27 mouse cellular contexts compared by ENCODE assay signal in genomic region chr12:113133861-113134403, GRCm38 (mm10). TPM values are rescaled to one million over a fixed set of nuclear protein-coding genes. Genes with fewer than 3 reads are reported as not detected.
A peak's percentile ranks its signal among the peaks of the same experiment; 100 is the strongest.
DNase-seq lines count a peak whose midpoint lies in the region; ATAC-seq and TF ChIP-seq lines count a peak whose summit lies in the region.
"Had no signal": no experiment of that assay in that cellular context is flagged by ENCODE, and none has a peak within 500 bp of the region (broad histone marks: within the 10 kb centered on the region; RNA-seq: fewer than 3 reads in every experiment).

No protein-coding gene starts in this region.

- intact Hi-C loops in left cerebral cortex, adult 2 months (cut with DNase I): no loop called here

- H3K9ac ChIP-seq in heart, embryonic 11.5 days (ENCODE audit: low read depth, low read length): no peak overlapping the region; the same call in 1 of the 2 replicates
- H3K9ac ChIP-seq in heart, embryonic 15.5 days: peak overlapping the region; percentile 36
- no peak overlapping the region for H3K9ac ChIP-seq in stomach, embryonic 14.5 days (replicated peaks; ENCODE audit: low read depth, low read length)
- H3K9ac ChIP-seq: forebrain, embryonic 13.5 days; hindbrain, embryonic 12.5 days; limb, embryonic 13.5 days; liver, embryonic 12.5 days; midbrain, embryonic 15.5 days; neural tube, embryonic 12.5 days had no signal

- no peaks in the 10 kb centered on the region for H3K9me3 ChIP-seq in heart, embryonic 11.5 days (replicated peaks; ENCODE audit: control insufficient read depth, low read length)
- no peaks in the 10 kb centered on the region for H3K9me3 ChIP-seq in heart, embryonic 15.5 days (replicated peaks)
- no peaks in the 10 kb centered on the region for H3K9me3 ChIP-seq in stomach, embryonic 14.5 days (ENCODE audit: control insufficient read depth, low read depth, low read length)
- H3K9me3 ChIP-seq: forebrain, embryonic 13.5 days; G1E; hindbrain, embryonic 12.5 days; limb, embryonic 13.5 days; liver, embryonic 12.5 days; midbrain, embryonic 15.5 days; neural tube, embryonic 12.5 days had no signal

- 67% methylated on average over 5 of the region's 5 CpGs for WGBS in heart, embryonic 11.5 days (ENCODE audit: insufficient replicate concordance)
- WGBS in heart, embryonic 15.5 days: 58% methylated on average over 5 of the region's 5 CpGs
- WGBS in stomach, embryonic 14.5 days: 79% methylated on average over 5 of the region's 5 CpGs

- no peak for DNase-seq in heart, adult 9 months (ENCODE audit: low spot score in 2 of 2)
- DNase-seq in left cerebral cortex, adult 2 months (ENCODE audit: extremely low spot score in 1 of 2, low spot score in 2 of 2): no peak
- DNase-seq in left cerebral cortex, adult 18-20 months (ENCODE audit: low spot score in 2 of 2): no peak
- no peak for DNase-seq in Muller cell, postnatal 12 days (ENCODE audit: inconsistent ontology term)
- DNase-seq in thymus, postnatal 14 days: no peak
- DNase-seq: B cell, adult 2 months; cerebellum, adult 8-10 months; cerebellum, postnatal 36 days; kidney, adult 2 months; layer of hippocampus, postnatal 36 days; lung, adult 2 months; right cerebral cortex, postnatal 14 days; spleen, adult 18-20 months had no signal

- TF ChIP-seq CTCF in left cerebral cortex, adult 2 months (IDR thresholded peaks at IDR 0.05): no peak

- H3K4me3 ChIP-seq in heart, embryonic 11.5 days (ENCODE audit: low read depth, low read length): no peak overlapping the region
- H3K4me3 ChIP-seq in left cerebral cortex, adult 2 months: no peak overlapping the region
- no peak overlapping the region for H3K4me3 ChIP-seq in heart, embryonic 15.5 days
- H3K4me3 ChIP-seq in stomach, embryonic 14.5 days (ENCODE audit: low read depth, low read length): no peak overlapping the region
- H3K4me3 ChIP-seq: forebrain, embryonic 13.5 days; hindbrain, embryonic 12.5 days; limb, embryonic 13.5 days; liver, embryonic 12.5 days; midbrain, embryonic 15.5 days; neural tube, embryonic 12.5 days had no signal

- H3K4me2 ChIP-seq in heart, embryonic 11.5 days: no peak overlapping the region
- H3K4me2 ChIP-seq in heart, embryonic 15.5 days: peak overlapping the region; percentile 16; the same call in 1 of the 2 replicates
- no peak overlapping the region for H3K4me2 ChIP-seq in stomach, embryonic 14.5 days (replicated peaks; ENCODE audit: low read depth, low read length)
- H3K4me2 ChIP-seq: forebrain, embryonic 13.5 days; hindbrain, embryonic 12.5 days; limb, embryonic 13.5 days; liver, embryonic 12.5 days; midbrain, embryonic 15.5 days; neural tube, embryonic 12.5 days had no signal

- peaks cover 63% of the 10 kb centered on the region for H3K36me3 ChIP-seq in heart, embryonic 11.5 days (ENCODE audit: control insufficient read depth, insufficient read depth, low read length)
- peaks cover 64% of the 10 kb centered on the region for H3K36me3 ChIP-seq in heart, embryonic 15.5 days
- H3K36me3 ChIP-seq in stomach, embryonic 14.5 days (ENCODE audit: control insufficient read depth, insufficient read depth, low read length): peaks cover 89% of the 10 kb centered on the region

- H3K4me1 ChIP-seq in heart, embryonic 11.5 days (ENCODE audit: control insufficient read depth, insufficient read depth, low read length): peaks cover 67% of the 10 kb centered on the region
- H3K4me1 ChIP-seq in heart, embryonic 15.5 days (replicated peaks): peaks cover 72% of the 10 kb centered on the region
- H3K4me1 ChIP-seq in stomach, embryonic 14.5 days (ENCODE audit: control insufficient read depth, insufficient read depth, low read length): peaks cover 4% of the 10 kb centered on the region; the same call in 1 of the 2 replicates

- no peaks in the 10 kb centered on the region for H3K27me3 ChIP-seq in heart, embryonic 11.5 days (ENCODE audit: control insufficient read depth, insufficient read depth, low read length)
- no peaks in the 10 kb centered on the region for H3K27me3 ChIP-seq in heart, embryonic 15.5 days
- H3K27me3 ChIP-seq in stomach, embryonic 14.5 days (ENCODE audit: control insufficient read depth, insufficient read depth, low read length): no peaks in the 10 kb centered on the region
- H3K27me3 ChIP-seq: CH12.LX; forebrain, embryonic 13.5 days; hindbrain, embryonic 12.5 days; limb, embryonic 13.5 days; liver, embryonic 12.5 days; midbrain, embryonic 15.5 days; neural tube, embryonic 12.5 days had no signal

- no peak for ATAC-seq in heart, embryonic 11.5 days (replicated peaks; ENCODE audit: insufficient number of reproducible peaks, low FRiP score, low TSS enrichment)
- ATAC-seq in heart, embryonic 15.5 days (replicated peaks; ENCODE audit: insufficient number of reproducible peaks, insufficient read depth, low FRiP score, low read depth): no peak
- peak; percentile 31; the same call in 1 of the 2 replicates for ATAC-seq in stomach, embryonic 14.5 days (ENCODE audit: insufficient number of reproducible peaks, insufficient read depth, low FRiP score, low read depth)
- ATAC-seq: forebrain, embryonic 13.5 days; liver, embryonic 12.5 days; midbrain, embryonic 15.5 days had no signal

- peak overlapping the region; percentile 96; the same call in 1 of the 2 replicates for H3K27ac ChIP-seq in heart, embryonic 11.5 days (ENCODE audit: low read depth, low read length)
- H3K27ac ChIP-seq in left cerebral cortex, adult 2 months: peak overlapping the region; percentile 15; the same call in 1 of the 2 replicates
- H3K27ac ChIP-seq in heart, embryonic 15.5 days: peak overlapping the region; percentile 93
- H3K27ac ChIP-seq in stomach, embryonic 14.5 days (ENCODE audit: low read length): no peak overlapping the region
- H3K27ac ChIP-seq: forebrain, embryonic 13.5 days; hindbrain, embryonic 12.5 days; kidney, postnatal 0 days; limb, embryonic 13.5 days; liver, embryonic 12.5 days; macrophage; midbrain, embryonic 15.5 days; neural tube, embryonic 12.5 days had no signal

RNA-seq across cellular contexts. Expression of gene Crip2, which starts 6.1 kb away (rescaled TPM):
- polyA plus RNA-seq in heart, embryonic 11.5 days (2014; fragmentation: Nextera tagmentation; extraction: Ambion mirVana): 1,118 and 1,169 TPM in 2 replicates
- 100 to 1,000 TPM; 143 to 148 TPM for total RNA-seq in left cerebral cortex, adult 2 months (2021)
- 100 to 1,000 TPM; 142 to 162 TPM for total RNA-seq in left cerebral cortex, adult 18-20 months (2021)
- polyA plus RNA-seq in heart, embryonic 15.5 days (2015; fragmentation: Nextera tagmentation; extraction: Ambion mirVana): 1,571 and 1,711 TPM in 2 replicates
- 118 and 124 TPM in 2 replicates for polyA plus RNA-seq in stomach, embryonic 14.5 days (2014; fragmentation: Nextera tagmentation; extraction: Ambion mirVana)

RNA-seq across cellular contexts. Expression of gene Crip1, which starts 12.2 kb away (rescaled TPM):
- polyA plus RNA-seq in heart, embryonic 11.5 days (2014; fragmentation: Nextera tagmentation; extraction: Ambion mirVana): 525 and 533 TPM in 2 replicates
- 10 to 100 TPM; 14.4 to 15.0 TPM for total RNA-seq in left cerebral cortex, adult 2 months (2021)
- total RNA-seq in left cerebral cortex, adult 18-20 months (2021): 10 to 100 TPM; 14.3 to 15.9 TPM
- polyA plus RNA-seq in heart, embryonic 15.5 days (2015; fragmentation: Nextera tagmentation; extraction: Ambion mirVana): 646 and 685 TPM in 2 replicates
- polyA plus RNA-seq in stomach, embryonic 14.5 days (2014; fragmentation: Nextera tagmentation; extraction: Ambion mirVana): 233 and 261 TPM in 2 replicates

RNA-seq across cellular contexts. Expression of gene Tedc1, which starts 22.3 kb away (rescaled TPM):
- polyA plus RNA-seq in heart, embryonic 11.5 days (2014; fragmentation: Nextera tagmentation; extraction: Ambion mirVana): 15.8 and 16.6 TPM in 2 replicates
- 1 to 10 TPM; 1.7 to 2.2 TPM for total RNA-seq in left cerebral cortex, adult 2 months (2021)
- total RNA-seq in left cerebral cortex, adult 18-20 months (2021): 1 to 10 TPM in 1 of 2 experiments, under 1 TPM in 1; 1.00 to 1.4 TPM
- polyA plus RNA-seq in heart, embryonic 15.5 days (2015; fragmentation: Nextera tagmentation; extraction: Ambion mirVana): 15.4 and 31.7 TPM in 2 replicates
- polyA plus RNA-seq in stomach, embryonic 14.5 days (2014; fragmentation: Nextera tagmentation; extraction: Ambion mirVana): 29.2 and 34.7 TPM in 2 replicates
- total RNA-seq: gastrocnemius, adult 18-20 months had no signal

RNA-seq across cellular contexts. Expression of gene Mta1, which starts 35.9 kb away (rescaled TPM):
- polyA plus RNA-seq in heart, embryonic 11.5 days (2014; fragmentation: Nextera tagmentation; extraction: Ambion mirVana): 12.3 and 14.7 TPM in 2 replicates
- 10 to 100 TPM; 72.9 to 76.5 TPM for total RNA-seq in left cerebral cortex, adult 2 months (2021)
- total RNA-seq in left cerebral cortex, adult 18-20 months (2021): 10 to 100 TPM; 71.5 to 71.9 TPM
- polyA plus RNA-seq in heart, embryonic 15.5 days (2015; fragmentation: Nextera tagmentation; extraction: Ambion mirVana): 11.3 and 11.4 TPM in 2 replicates
- polyA plus RNA-seq in stomach, embryonic 14.5 days (2014; fragmentation: Nextera tagmentation; extraction: Ambion mirVana): 18.7 and 21.8 TPM in 2 replicates

RNA-seq across cellular contexts. Expression of gene Tmem121, which starts 51.8 kb away (rescaled TPM):
- 1.00 and 1.5 TPM in 2 replicates for polyA plus RNA-seq in heart, embryonic 11.5 days (2014; fragmentation: Nextera tagmentation; extraction: Ambion mirVana)
- 10 to 100 TPM; 27.8 to 28.6 TPM for total RNA-seq in left cerebral cortex, adult 2 months (2021)
- 10 to 100 TPM; 25.5 to 27.5 TPM for total RNA-seq in left cerebral cortex, adult 18-20 months (2021)
- 2.0 and 7.8 TPM in 2 replicates for polyA plus RNA-seq in heart, embryonic 15.5 days (2015; fragmentation: Nextera tagmentation; extraction: Ambion mirVana)
- polyA plus RNA-seq in stomach, embryonic 14.5 days (2014; fragmentation: Nextera tagmentation; extraction: Ambion mirVana): 6.3 and 7.2 TPM in 2 replicates
- total RNA-seq: CH12.LX, G1E had no signal
- polyA plus RNA-seq: G1E, macrophage had no signal
